Mouse (Mus musculus) kidney, adult 2 months (tissue): ENCODE data around the gene Tcte3.

Experiments
- CTCF ChIP-seq: fragments of 200-500 bp; conservative IDR thresholded peaks from 2 replicates; pipeline ENCODE4 v1.5.1; 2011; ENCODE audit warnings: low read depth, mild to moderate bottlenecking, control low read depth, low read length, moderate library complexity, mixed read lengths; ENCODE audit not compliant: insufficient read depth, insufficient read length
- POLR2A ChIP-seq: fragments of 200-500 bp; IDR thresholded peaks from one replicate; pipeline ENCODE4 v1.6.1; 2011; ENCODE audit warnings: low read depth, low read length, control low read depth

GRCm38 (mm10) chr17:15068040-15068792, 26.9 kb upstream of the Tcte3 start:
- TF ChIP-seq CTCF (no peak), POLR2A (no peak)
